Mouse (Mus musculus) left cerebral cortex, postnatal 36 days (tissue): ENCODE results near the gene Cysltr1. TPM values are rescaled to one million over a fixed set of nuclear protein-coding genes. Genes with fewer than 3 reads are reported as not detected.

Experiments used
- DNase-seq, 2 experiments: peaks; one replicate each; pipeline ENCODE4 v3.0.0; 2021 to 2022; ENCODE audit warnings: low spot score in 2 of 2, mixed read lengths in 1 of 2
- intact Hi-C: fragments of 180-260 bp; cut with DNase I; formaldehyde crosslinking; loops from one replicate; pipeline ENCODE4 v1.15.1; 2025
- total RNA-seq, 2 experiments: library from RNA; stranded (reverse); gene quantifications; 2 replicates each; pipeline ENCODE4 v1.2.3; 2021

Cysltr1 gene
- under 1 TPM; 0.20 to 0.61 TPM for total RNA-seq

DNA sequence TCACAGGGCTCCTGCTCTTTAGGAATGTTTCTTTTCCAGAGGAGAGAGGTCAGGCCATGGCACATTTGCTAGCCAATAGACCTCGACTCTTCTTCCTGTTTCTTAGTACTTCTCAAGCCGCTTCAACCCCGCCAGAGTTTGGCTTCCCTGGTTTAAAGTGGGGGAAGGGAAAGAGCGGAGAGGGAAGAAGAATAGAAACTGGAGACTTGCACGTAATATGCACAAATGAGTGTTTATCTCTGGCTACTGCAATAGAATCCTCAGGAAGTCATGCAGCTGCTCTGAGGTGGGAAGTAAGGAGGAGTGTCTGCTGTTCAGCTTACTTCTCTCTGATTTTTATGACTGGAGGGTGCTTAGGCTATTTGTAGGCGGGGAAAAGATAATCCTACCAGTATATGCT is at the start of gene Cysltr1:
Cysltr1 (minus strand) TSS at position 294 of the 400 bp plus-strand sequence.
- intact Hi-C loops = no loop called here
- DNase-seq = no peak

- DNase-seq = no peak
- intact Hi-C loops = no loop called here
These were observed 31.5 kb upstream of the Cysltr1 start for GRCm38 (mm10) chrX:106634799-106635541.

DNA sequence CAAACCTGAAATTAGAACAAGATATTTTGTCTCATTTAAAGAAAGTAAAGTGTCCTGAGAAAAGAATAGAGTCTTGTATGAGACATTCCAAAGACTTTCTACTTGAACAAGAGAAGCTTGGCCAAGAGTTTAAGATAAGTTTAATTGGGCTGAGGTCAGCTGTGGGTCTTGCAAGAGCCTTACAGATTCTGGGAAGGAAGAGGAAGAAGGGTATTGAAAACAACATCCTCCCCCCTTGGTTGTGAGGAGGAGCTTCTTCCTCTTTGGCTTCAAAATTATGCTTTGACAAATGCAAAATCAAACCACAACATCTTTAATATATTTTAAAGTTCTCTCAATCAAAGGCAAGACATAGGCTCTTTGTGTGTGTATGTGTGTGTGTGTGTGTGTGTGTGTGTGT is 30.1 kb upstream of the Cysltr1 start:
- no peak for DNase-seq
- intact Hi-C loops = no loop called here

DNA sequence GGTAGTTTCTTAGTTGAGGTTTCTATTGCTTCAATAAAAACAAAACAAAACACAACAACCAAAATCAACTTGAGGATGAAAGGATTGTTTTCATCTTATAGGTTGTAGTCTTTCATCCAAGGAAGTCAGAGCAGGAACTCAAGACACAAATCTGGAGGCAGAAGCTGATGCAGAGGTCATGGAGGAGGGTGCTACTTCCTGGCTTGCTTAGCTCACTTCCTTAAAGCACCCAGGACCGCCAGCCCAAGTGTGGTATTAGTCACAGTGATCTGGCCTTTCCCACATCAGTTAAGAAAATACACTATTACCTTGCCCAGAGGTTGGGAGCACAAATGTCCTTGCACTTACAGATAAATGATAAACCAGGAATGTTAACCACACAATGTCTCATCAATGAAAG is 25.0 kb upstream of the Cysltr1 start:
- no peak for DNase-seq
- intact Hi-C loops = no loop called here

- DNase-seq = no peak
- intact Hi-C loops = no loop called here
These were observed 20.2 kb upstream of the Cysltr1 start for GRCm38 (mm10) chrX:106623667-106624066.

DNA sequence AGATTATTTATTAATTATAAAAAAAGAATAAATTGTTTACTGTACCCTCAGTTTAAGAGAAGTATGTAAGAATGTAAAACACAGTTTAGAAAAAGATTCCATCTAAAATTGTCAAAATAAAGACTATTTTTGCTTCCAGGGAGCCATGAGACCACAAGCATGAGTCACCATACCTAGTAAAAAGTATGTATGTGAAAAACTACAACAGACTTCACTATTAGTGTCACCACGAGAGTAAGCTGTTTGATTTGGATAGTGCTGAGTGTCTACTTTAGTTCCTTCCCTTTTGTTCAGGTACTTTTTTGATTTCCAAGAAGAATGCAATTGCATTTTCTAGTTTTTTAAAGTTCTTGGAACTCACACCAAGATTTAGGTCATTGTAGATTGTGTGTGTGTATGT is 19.0 kb upstream of the Cysltr1 start:
- no peak for DNase-seq
- intact Hi-C loops = no loop called here

GRCm38 (mm10) chrX:106602574-106603258 is 763 bp downstream of the Cysltr1 start:
- DNase-seq = no peak
- intact Hi-C loops = no loop called here

GRCm38 (mm10) chrX:106595904-106596303 is 7.6 kb downstream of the Cysltr1 start:
- intact Hi-C loops = no loop called here

DNA sequence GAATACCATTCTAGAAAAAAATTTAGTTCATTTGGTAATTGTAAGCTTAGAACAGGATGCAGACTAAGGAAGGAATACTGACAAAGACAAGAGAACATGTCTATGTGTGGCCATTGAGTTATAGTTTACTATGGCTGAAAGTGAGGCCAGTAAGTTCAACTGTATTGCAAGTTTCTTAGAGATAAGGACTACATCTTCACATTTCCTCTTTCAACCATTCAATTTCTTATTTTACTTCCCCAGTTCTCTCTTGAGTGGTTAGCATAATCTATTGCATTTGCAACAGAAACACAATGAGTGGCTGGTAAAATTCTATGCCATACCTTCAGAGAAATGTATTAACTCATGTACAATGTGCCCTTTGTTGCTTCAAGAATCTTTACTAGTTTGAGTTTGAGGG is 9.6 kb downstream of the Cysltr1 start:
- intact Hi-C loops = no loop called here
- no peak for DNase-seq

More at GRCm38 (mm10) chrX:106595904-106596303, 7.6 kb downstream of the Cysltr1 start:
- DNase-seq = no peak

GRCm38 (mm10) chrX:106582886-106583285 is 20.6 kb downstream of the Cysltr1 start, which contains the start of gene Gm5127:
TSS of gene Gm5127 (plus strand) at chrX:106583186.
- intact Hi-C loops = loop anchor here (5.0 kb wide), 1 partner anchor 184 kb away; no protein-coding TSS in a partner anchor

DNA sequence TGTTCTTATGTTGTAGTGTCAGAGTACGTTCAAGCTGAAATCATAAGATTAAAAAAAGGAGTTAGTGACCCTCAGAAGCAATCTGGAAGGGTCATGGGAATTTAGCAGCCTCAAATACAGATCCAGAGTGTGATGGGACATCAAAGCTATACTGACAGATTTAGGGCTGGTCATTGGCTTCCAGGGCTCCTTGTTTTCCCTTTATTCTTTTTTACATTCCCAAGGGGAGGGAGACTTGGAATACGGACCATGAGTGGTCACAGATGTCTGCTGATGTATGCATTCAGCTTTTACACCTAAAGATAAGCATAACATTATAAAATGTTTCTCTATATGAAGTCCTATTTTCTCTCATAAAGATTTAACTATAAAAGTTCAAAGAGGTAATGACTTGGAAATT is 21.3 kb downstream of the Cysltr1 start:
- intact Hi-C loops = loop anchor here (5.0 kb wide), 1 partner anchor 185 kb away; no protein-coding TSS in a partner anchor
- no peak for DNase-seq

More at GRCm38 (mm10) chrX:106582886-106583285, 20.6 kb downstream of the Cysltr1 start, which contains the start of gene Gm5127:
- DNase-seq = no peak

DNA sequence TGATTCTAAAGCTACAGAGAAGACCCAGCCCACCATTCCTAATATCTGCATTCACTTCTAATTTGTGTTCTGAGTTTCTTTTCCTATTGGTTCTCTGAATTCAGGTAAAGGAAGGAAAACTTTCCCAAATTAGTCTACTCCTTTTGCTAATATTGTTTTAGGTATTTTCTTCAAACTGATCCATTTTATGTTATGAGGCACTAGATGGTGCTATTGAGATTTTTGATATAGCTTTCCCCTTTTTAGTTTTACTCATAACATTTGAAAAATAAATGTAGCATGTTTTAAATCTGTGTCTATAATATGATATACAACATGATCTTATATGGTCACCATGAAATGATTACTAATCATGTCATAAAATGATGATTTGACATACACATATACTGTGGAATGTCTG is 23.1 kb downstream of the Cysltr1 start:
- no peak for DNase-seq
- intact Hi-C loops = loop anchor here (5.0 kb wide), 1 partner anchor 187 kb away; no protein-coding TSS in a partner anchor

DNA sequence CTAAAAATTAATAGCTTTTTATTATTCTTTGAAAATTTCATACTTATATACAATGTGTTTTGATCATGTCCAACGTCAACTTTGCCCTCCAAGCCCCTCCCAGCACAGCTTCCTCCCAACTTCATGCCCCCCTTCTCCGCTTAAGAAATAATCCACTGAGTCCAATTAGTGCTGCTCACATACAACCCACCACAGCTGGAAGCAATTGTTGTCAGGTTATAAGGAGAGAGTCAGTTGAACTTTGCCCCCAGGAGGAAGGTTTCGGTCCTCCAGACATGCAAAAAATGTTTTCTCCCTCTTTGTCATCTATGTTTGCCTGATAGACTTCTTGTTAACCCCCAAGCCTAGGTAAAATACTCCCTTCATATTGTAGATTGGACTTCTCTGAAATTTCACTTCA is 24.5 kb downstream of the Cysltr1 start:
- intact Hi-C loops = no loop called here
- DNase-seq = no peak

- intact Hi-C loops = no loop called here
- DNase-seq = no peak
These were observed 48.0 kb downstream of the Cysltr1 start for GRCm38 (mm10) chrX:106555457-106555856.

DNA sequence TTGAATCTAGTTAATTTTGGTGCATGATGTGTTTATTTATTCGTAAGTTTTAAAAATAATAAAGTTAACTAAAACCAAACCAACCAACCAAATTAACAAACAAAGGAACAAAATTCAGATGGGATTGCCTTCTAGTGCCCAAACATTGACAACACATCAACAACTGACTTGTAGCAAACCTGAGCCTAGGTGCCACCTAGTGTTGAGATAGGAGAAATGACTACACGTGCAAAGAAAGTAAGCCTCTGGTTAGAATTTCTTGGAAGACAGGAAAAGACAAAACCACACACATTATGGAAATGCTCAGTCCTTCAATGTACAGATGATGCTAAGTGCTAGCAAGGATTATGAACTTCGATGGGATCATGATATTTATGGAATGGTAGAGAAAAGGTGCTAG is 67.1 kb downstream of the Cysltr1 start:
- intact Hi-C loops = no loop called here
- no peak for DNase-seq

Other genes with a start within 250 kb of the Cysltr1 start
- not detected for gene Fndc3c1, start 118.3 kb downstream of the Cysltr1 start, total RNA-seq
- under 1 TPM; 0.29 to 0.42 TPM for gene Gm5127, start 20.5 kb downstream of the Cysltr1 start, total RNA-seq
- gene Rtl3, start 237.0 kb upstream of the Cysltr1 start, total RNA-seq = not detected